In genomic region chr5:120752786-120753185, GRCm38 (mm10) we compare ENCODE assay signal across 40 mouse cellular contexts. TPM values are rescaled to one million over a fixed set of nuclear protein-coding genes. Genes with fewer than 3 reads are reported as not detected.
"Had no signal": no experiment of that assay in that cellular context is flagged by ENCODE, and none has a peak within 500 bp of the region (broad histone marks: within the 10 kb centered on the region; RNA-seq: fewer than 3 reads in every experiment).

No protein-coding gene starts in this region.

- DNase-seq: gastrocnemius, postnatal 14 days; gastrocnemius, postnatal 36 days; heart, adult 11 months; heart, adult 2 months; heart, postnatal 14 days; heart, postnatal 36 days; kidney, adult 11 months; kidney, adult 2 months; kidney, adult 9 months; kidney, postnatal 14 days; kidney, postnatal 36 days; layer of hippocampus, adult 9-11 months; layer of hippocampus, postnatal 36 days; left cerebral cortex, postnatal 4 days had no signal

RNA-seq across cellular contexts. Expression of gene Oas2, which starts 3.1 kb away (rescaled TPM):
- total RNA-seq: left cerebral cortex, postnatal 4 days had no signal
- polyA plus RNA-seq: hindbrain, embryonic 11.5 days had no signal

RNA-seq across cellular contexts. Expression of gene Oas3, which starts 24.7 kb away (rescaled TPM):
- total RNA-seq: gastrocnemius, adult 18-20 months; gastrocnemius, adult 8-10 months; gastrocnemius, postnatal 14 days; gastrocnemius, postnatal 36 days; layer of hippocampus, adult 18-20 months; layer of hippocampus, postnatal 14 days; layer of hippocampus, postnatal 36 days; left cerebral cortex, adult 18-20 months; left cerebral cortex, adult 8-10 months; left cerebral cortex, postnatal 25 days had no signal

RNA-seq across cellular contexts. Expression of gene Dtx1, which starts 41.1 kb away (rescaled TPM):
- total RNA-seq: hematopoietic stem cell, adult 5-6 weeks had no signal

RNA-seq across cellular contexts. Expression of gene Oas1e, which starts 42.5 kb away (rescaled TPM):
- total RNA-seq: gastrocnemius, adult 18-20 months; gastrocnemius, adult 8-10 months; gastrocnemius, postnatal 14 days; gastrocnemius, postnatal 36 days; heart, adult 2 months; heart, postnatal 14 days; heart, postnatal 36 days; layer of hippocampus, adult 18-20 months; layer of hippocampus, adult 8-10 months; layer of hippocampus, postnatal 14 days; layer of hippocampus, postnatal 36 days; left cerebral cortex, adult 18-20 months; left cerebral cortex, adult 8-10 months; left cerebral cortex, postnatal 10 days; left cerebral cortex, postnatal 25 days; left cerebral cortex, postnatal 4 days; liver, adult 2 months had no signal
- polyA plus RNA-seq: gonadal fat pad, adult 2 months; heart, adult 2 months; heart, embryonic 11.5 days; heart, embryonic 13.5 days; heart, postnatal 0 days; hindbrain, embryonic 13.5 days; intestine, embryonic 14.5 days; intestine, embryonic 16.5 days; kidney, adult 2 months; kidney, embryonic 15.5 days; kidney, postnatal 0 days; limb, embryonic 11.5 days; limb, embryonic 13.5 days; limb, embryonic 15.5 days; liver, adult 2 months; liver, embryonic 12.5 days; liver, embryonic 14.5 days had no signal
